Mouse (Mus musculus) gastrocnemius, postnatal 10 days (tissue): ENCODE measurements at regions not wholly inside any gene's neighbourhood (a gene's known extent, or its start where the extent isn't known, plus 50 kb on each side); places are given as distances from the start of the nearest gene placed in this dataset.

Source experiments
- DNase-seq: peaks from one replicate; pipeline ENCODE4 v3.0.0; 2021; ENCODE audit warnings: mixed read lengths

- DNase-seq: no peak
These were observed 271.6 kb downstream of the Gm826 start for GRCm38 (mm10) chr2:160062148-160062937.

GRCm38 (mm10) chr2:160060091-160060490 lies 273.9 kb downstream of the Gm826 start:
- no peak for DNase-seq

GRCm38 (mm10) chr2:160057211-160057610 lies 276.8 kb downstream of the Gm826 start:
- no peak for DNase-seq

- no peak for DNase-seq
These were observed 279.6 kb downstream of the Gm826 start for GRCm38 (mm10) chr2:160054411-160054810.

- DNase-seq: no peak
These were observed 285.7 kb downstream of the Gm826 start for GRCm38 (mm10) chr2:160048286-160048685.

GRCm38 (mm10) chr2:160046881-160047543 lies 286.9 kb downstream of the Gm826 start:
- DNase-seq: no peak

GRCm38 (mm10) chr2:160044591-160044990 lies 289.4 kb downstream of the Gm826 start:
- no peak for DNase-seq

- DNase-seq: peak; percentile 66
These were observed 289.8 kb downstream of the Gm826 start for GRCm38 (mm10) chr2:160044184-160044583.

GRCm38 (mm10) chr2:160029432-160029831 lies 304.5 kb downstream of the Gm826 start:
- no peak for DNase-seq

- DNase-seq: no peak
These were observed 305.5 kb downstream of the Gm826 start for GRCm38 (mm10) chr2:160028459-160028858.

- no peak for DNase-seq
These were observed 308.1 kb downstream of the Gm826 start for GRCm38 (mm10) chr2:160025911-160026310.

GRCm38 (mm10) chr2:160021541-160021940 lies 312.4 kb downstream of the Gm826 start:
- no peak for DNase-seq

GRCm38 (mm10) chr2:160020876-160021275 lies 313.1 kb downstream of the Gm826 start:
- DNase-seq: no peak

GRCm38 (mm10) chr2:160017020-160017812 lies 316.7 kb downstream of the Gm826 start:
- no peak for DNase-seq

- no peak for DNase-seq
These were observed 322.5 kb downstream of the Gm826 start for GRCm38 (mm10) chr2:160011421-160011820.

- DNase-seq: no peak
These were observed 331.3 kb downstream of the Gm826 start for GRCm38 (mm10) chr2:160002695-160003094.

GRCm38 (mm10) chr2:160000449-160000848 lies 333.5 kb downstream of the Gm826 start:
- no peak for DNase-seq

GRCm38 (mm10) chr2:159997395-159997794 lies 336.6 kb downstream of the Gm826 start:
- DNase-seq: peak; percentile 14

- no peak for DNase-seq
These were observed 339.5 kb downstream of the Gm826 start for GRCm38 (mm10) chr2:159994490-159994889.

GRCm38 (mm10) chr2:159986719-159987118 lies 347.2 kb downstream of the Gm826 start:
- no peak for DNase-seq

- DNase-seq: no peak
These were observed 352.3 kb downstream of the Gm826 start for GRCm38 (mm10) chr2:159981694-159982093.

- no peak for DNase-seq
These were observed 383.6 kb downstream of the Gm826 start for GRCm38 (mm10) chr2:159950369-159950768.

GRCm38 (mm10) chr2:159949046-159949445 lies 384.9 kb downstream of the Gm826 start:
- no peak for DNase-seq
